Mouse (Mus musculus) ES-E14 (cell line): ENCODE data around the gene Tom1l2.

Source experiments
- CHD2 ChIP-seq: IDR thresholded peaks from 2 replicates; pipeline ENCODE4 v1.6.1; 2014; ENCODE audit warnings: mild to moderate bottlenecking, low read depth, low read length, inconsistent platforms
- HCFC1 ChIP-seq: IDR thresholded peaks from 2 replicates; pipeline ENCODE4 v1.6.1; 2012; ENCODE audit warnings: low read length, inconsistent platforms, borderline replicate concordance; ENCODE audit not compliant: insufficient read depth
- ZC3H11A ChIP-seq: IDR thresholded peaks from 2 replicates; pipeline ENCODE4 v1.6.1; 2012; ENCODE audit warnings: low read depth, mild to moderate bottlenecking, inconsistent platforms, low read length, borderline replicate concordance
- ZNF384 ChIP-seq: IDR thresholded peaks from 2 replicates; pipeline ENCODE4 v1.6.1; 2012; ENCODE audit warnings: low read depth, low read length, inconsistent platforms

GRCm38 (mm10) chr11:60257696-60258095, 95.0 kb downstream of the Tom1l2 start:
- TF ChIP-seq HCFC1 (no peak), CHD2 (no peak), ZC3H11A (no peak), ZNF384 (no peak)
